Mouse (Mus musculus): ENCODE results near the gene Eddm3b. TPM values are rescaled to one million over a fixed set of nuclear protein-coding genes. Genes with fewer than 3 reads are reported as not detected.
A peak's percentile ranks its signal among the peaks of the same experiment; 100 is the strongest.
"Not testable (repeated sequence)": the region's sequence is repeated elsewhere in the genome, so short reads cannot be mapped to it uniquely, and the experiment has no call there.

Eddm3b gene
- polyA plus RNA-seq, 1 experiment from 2014 or later = not detected

DNA sequence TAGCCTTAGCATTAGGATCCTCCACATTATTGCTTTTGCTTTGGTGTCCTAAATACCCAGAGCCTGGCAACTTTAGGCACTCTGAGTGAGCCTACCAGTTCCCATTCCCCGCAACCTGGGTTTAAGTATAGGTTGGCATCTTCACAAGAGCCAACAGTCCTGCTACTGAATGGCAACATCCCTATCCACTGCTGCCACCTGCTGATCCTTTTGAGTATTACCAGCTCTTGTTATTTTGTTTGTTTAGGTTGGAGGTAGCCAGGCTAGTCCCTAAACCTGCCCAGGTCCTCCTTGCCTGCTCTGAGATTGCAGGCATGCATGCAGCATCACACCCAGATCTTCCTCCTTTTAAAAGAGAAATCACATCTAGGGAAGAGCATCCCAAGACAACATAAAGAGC is 15.9 kb upstream of the Eddm3b start:
- not testable (repeated sequence) for H3K4me2 ChIP-seq (replicated peaks; ENCODE audit: low read depth)

DNA sequence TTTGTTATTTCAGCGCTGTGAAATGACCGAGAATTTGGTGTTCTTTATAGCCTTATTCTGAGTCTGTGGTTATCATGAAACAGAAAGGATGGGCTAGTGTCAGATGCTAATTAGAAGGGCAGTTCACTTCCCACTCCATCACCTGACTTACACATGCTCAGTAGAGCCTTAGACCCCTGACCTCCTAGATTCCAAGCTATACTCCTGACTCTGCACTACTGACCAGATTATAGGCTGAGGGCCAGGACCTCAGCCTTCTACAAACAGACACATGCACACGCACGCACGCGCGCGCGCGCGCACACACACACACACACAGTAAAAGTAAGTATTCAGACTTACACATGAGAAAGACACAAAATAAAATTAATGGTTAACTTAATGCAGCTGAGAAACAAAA is 15.3 kb upstream of the Eddm3b start:
- H3K4me3 ChIP-seq (ENCODE audit: low read depth, low read length) = no peak overlapping the region
- ATAC-seq (ENCODE audit: low FRiP score, low TSS enrichment) (no peak), DNase-seq (ENCODE audit: low spot score) (no peak)
- no peak overlapping the region for H3K4me2 ChIP-seq (replicated peaks; ENCODE audit: low read depth)
- no peak overlapping the region for H3K27ac ChIP-seq (replicated peaks)
- 92% methylated on average over 11 of the region's 11 CpGs for WGBS
- H3K9me3 ChIP-seq (ENCODE audit: control insufficient read depth, low read length) = no peaks in the 10 kb centered on the region
- no peaks in the 10 kb centered on the region for H3K4me1 ChIP-seq (replicated peaks; ENCODE audit: control insufficient read depth, insufficient read depth)
- H3K27me3 ChIP-seq (ENCODE audit: control insufficient read depth, insufficient read depth, low read length) = no peaks in the 10 kb centered on the region
- H3K9ac ChIP-seq (ENCODE audit: low read length) = no peak overlapping the region
- TF ChIP-seq EP300 (optimal IDR thresholded peaks at IDR 0.05) (no peak), CTCF (IDR thresholded peaks at IDR 0.05; ENCODE audit: low read depth) (no peak)
- no peaks in the 10 kb centered on the region for H3K36me3 ChIP-seq (ENCODE audit: control insufficient read depth, insufficient read depth, low read length)

More for the DNA sequence above, 15.9 kb upstream of the Eddm3b start:
- WGBS = 5% methylated on average over 1 of the region's 1 CpGs
- peak; percentile 55 for DNase-seq (ENCODE audit: low spot score)
- H3K27me3 ChIP-seq (ENCODE audit: control insufficient read depth, insufficient read depth, low read length); H3K36me3 ChIP-seq (ENCODE audit: control insufficient read depth, insufficient read depth, low read length); H3K4me3 ChIP-seq (ENCODE audit: low read depth, low read length); H3K4me1 ChIP-seq (replicated peaks; ENCODE audit: control insufficient read depth, insufficient read depth); H3K9ac ChIP-seq (ENCODE audit: low read length); H3K9me3 ChIP-seq (ENCODE audit: control insufficient read depth, low read length); H3K27ac ChIP-seq (replicated peaks): not testable (repeated sequence)
- ATAC-seq (ENCODE audit: low FRiP score, low TSS enrichment) = peak; percentile 47
- peak; percentile 76 for TF ChIP-seq CTCF (IDR thresholded peaks at IDR 0.05; ENCODE audit: low read depth)

DNA sequence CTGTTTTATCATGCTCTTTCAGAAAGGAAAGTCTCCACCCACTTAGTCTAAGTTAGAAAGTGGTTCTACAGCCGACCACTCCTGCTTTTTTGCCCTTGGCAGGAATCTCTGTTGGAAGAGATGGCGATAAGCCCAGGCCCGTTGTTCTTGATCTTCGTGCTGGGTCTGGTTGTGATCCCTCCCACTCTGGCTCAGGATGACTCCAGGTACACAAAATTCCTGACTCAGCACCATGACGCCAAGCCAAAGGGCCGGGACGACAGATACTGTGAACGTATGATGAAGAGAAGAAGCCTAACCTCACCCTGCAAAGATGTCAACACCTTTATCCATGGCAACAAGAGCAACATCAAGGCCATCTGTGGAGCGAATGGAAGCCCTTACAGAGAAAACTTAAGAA is 12.9 kb upstream of the Eddm3b start:
- H3K4me2 ChIP-seq (replicated peaks; ENCODE audit: low read depth) = no peak overlapping the region
- no peak overlapping the region for H3K27ac ChIP-seq (replicated peaks)
- WGBS = 55% methylated on average over 9 of the region's 9 CpGs
- DNase-seq (ENCODE audit: low spot score) (no peak), ATAC-seq (ENCODE audit: low FRiP score, low TSS enrichment) (no peak)
- no peaks in the 10 kb centered on the region for H3K36me3 ChIP-seq (ENCODE audit: control insufficient read depth, insufficient read depth, low read length)
- no peak overlapping the region for H3K9ac ChIP-seq (ENCODE audit: low read length)
- no peaks in the 10 kb centered on the region for H3K4me1 ChIP-seq (replicated peaks; ENCODE audit: control insufficient read depth, insufficient read depth)
- no peaks in the 10 kb centered on the region for H3K9me3 ChIP-seq (ENCODE audit: control insufficient read depth, low read length)
- TF ChIP-seq EP300 (optimal IDR thresholded peaks at IDR 0.05) (no peak), CTCF (IDR thresholded peaks at IDR 0.05; ENCODE audit: low read depth) (no peak)
- no peaks in the 10 kb centered on the region for H3K27me3 ChIP-seq (ENCODE audit: control insufficient read depth, insufficient read depth, low read length)
- no peak overlapping the region for H3K4me3 ChIP-seq (ENCODE audit: low read depth, low read length)

DNA sequence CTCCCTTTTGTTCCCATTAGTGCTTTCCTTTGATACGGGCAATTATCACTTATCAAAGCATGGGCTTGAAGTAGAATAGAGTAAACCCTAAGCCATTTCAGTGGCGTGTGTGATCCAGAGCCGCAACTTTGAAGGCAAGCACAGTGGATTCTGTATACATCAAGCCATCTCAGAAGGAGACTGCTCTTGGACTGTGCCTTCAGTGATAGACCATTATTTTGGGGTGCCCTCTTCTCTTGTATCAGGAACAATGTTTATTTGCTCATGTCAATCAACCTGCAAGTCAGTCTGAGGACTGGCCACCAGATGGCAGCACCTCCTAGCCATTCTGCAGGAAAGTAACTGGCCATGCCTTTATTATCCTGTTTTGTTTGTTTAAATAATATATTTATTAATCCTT is 11.0 kb upstream of the Eddm3b start:
- Histone ChIP-seq H3K4me3 (ENCODE audit: low read depth, low read length) (no peak overlapping the region), H3K9me3 (ENCODE audit: control insufficient read depth, low read length) (no peaks in the 10 kb centered on the region), H3K27ac (replicated peaks) (no peak overlapping the region), H3K9ac (ENCODE audit: low read length) (no peak overlapping the region), H3K4me2 (replicated peaks; ENCODE audit: low read depth) (no peak overlapping the region), H3K36me3 (ENCODE audit: control insufficient read depth, insufficient read depth, low read length) (no peaks in the 10 kb centered on the region), H3K27me3 (ENCODE audit: control insufficient read depth, insufficient read depth, low read length) (no peaks in the 10 kb centered on the region), H3K4me1 (replicated peaks; ENCODE audit: control insufficient read depth, insufficient read depth) (no peaks in the 10 kb centered on the region)
- ATAC-seq (ENCODE audit: low FRiP score, low TSS enrichment) (no peak), DNase-seq (ENCODE audit: low spot score) (peak; percentile 75)
- 50% methylated on average over 3 of the region's 3 CpGs for WGBS
- TF ChIP-seq EP300 (optimal IDR thresholded peaks at IDR 0.05) (no peak), CTCF (IDR thresholded peaks at IDR 0.05; ENCODE audit: low read depth) (peak; percentile 88)

DNA sequence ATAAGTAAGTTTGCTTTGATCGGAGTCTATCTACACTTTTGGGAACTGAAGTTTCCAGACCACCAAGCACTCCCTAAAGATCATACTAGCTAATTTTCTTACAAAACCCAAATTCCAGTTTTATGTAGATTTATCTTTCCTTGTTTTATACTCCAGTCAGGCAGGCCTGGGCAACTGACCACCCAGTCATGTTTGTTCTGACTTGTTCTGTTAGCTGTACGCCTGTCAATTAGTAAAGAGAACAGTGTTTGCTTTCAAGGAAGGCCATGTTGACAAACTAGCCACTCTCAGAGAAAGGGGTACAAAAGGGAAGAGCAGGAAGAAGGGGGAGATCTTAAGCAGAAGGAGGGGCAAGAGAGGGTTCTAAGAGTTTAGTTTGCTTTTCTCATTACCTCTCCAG is 9.9 kb upstream of the Eddm3b start:
- no peak for DNase-seq (ENCODE audit: low spot score)
- no peaks in the 10 kb centered on the region for H3K36me3 ChIP-seq (ENCODE audit: control insufficient read depth, insufficient read depth, low read length)
- no peak overlapping the region for H3K4me3 ChIP-seq (ENCODE audit: low read depth, low read length)
- no peak overlapping the region for H3K4me2 ChIP-seq (replicated peaks; ENCODE audit: low read depth)
- no peaks in the 10 kb centered on the region for H3K27me3 ChIP-seq (ENCODE audit: control insufficient read depth, insufficient read depth, low read length)
- no peaks in the 10 kb centered on the region for H3K9me3 ChIP-seq (ENCODE audit: control insufficient read depth, low read length)
- H3K9ac ChIP-seq (ENCODE audit: low read length) = no peak overlapping the region
- H3K27ac ChIP-seq (replicated peaks) = no peak overlapping the region
- ATAC-seq (ENCODE audit: low FRiP score, low TSS enrichment) = no peak
- WGBS = 66% methylated on average over 2 of the region's 2 CpGs
- no peaks in the 10 kb centered on the region for H3K4me1 ChIP-seq (replicated peaks; ENCODE audit: control insufficient read depth, insufficient read depth)
- TF ChIP-seq EP300 (optimal IDR thresholded peaks at IDR 0.05) (no peak), CTCF (IDR thresholded peaks at IDR 0.05; ENCODE audit: low read depth) (no peak)

DNA sequence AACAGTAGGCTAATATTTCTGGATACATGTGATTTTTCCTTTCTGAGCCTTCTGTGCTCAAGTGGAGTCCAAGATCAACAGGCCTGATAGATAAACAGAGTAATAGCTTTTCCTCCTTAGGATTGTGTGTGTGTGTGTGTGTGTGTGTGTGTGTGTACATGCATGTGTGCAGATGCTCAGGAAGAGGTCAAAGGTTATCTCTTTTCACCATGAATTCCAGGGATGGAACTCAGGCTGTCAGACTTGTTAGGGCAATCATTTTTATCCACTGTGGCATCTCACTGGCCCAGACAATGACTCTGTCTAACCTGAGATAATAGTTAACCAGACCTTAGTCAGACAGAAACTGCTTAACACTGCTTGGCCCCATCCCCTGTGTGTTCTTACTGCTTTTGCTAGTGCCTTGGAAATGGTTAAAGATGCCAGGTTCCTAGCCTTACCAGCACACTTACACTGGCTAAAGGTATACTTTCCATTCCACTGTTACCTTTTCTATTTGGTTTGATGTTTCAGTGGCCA is 7.7 kb upstream of the Eddm3b start:
- H3K4me2 ChIP-seq (replicated peaks; ENCODE audit: low read depth) = no peak overlapping the region
- H3K36me3 ChIP-seq (ENCODE audit: control insufficient read depth, insufficient read depth, low read length) = no peaks in the 10 kb centered on the region
- TF ChIP-seq EP300 (optimal IDR thresholded peaks at IDR 0.05) (no peak), CTCF (IDR thresholded peaks at IDR 0.05; ENCODE audit: low read depth) (no peak)
- ATAC-seq (ENCODE audit: low FRiP score, low TSS enrichment) = no peak
- no peak overlapping the region for H3K27ac ChIP-seq (replicated peaks)
- no peak overlapping the region for H3K4me3 ChIP-seq (ENCODE audit: low read depth, low read length)
- no peaks in the 10 kb centered on the region for H3K9me3 ChIP-seq (ENCODE audit: control insufficient read depth, low read length)
- no peak overlapping the region for H3K9ac ChIP-seq (ENCODE audit: low read length)
- no peaks in the 10 kb centered on the region for H3K4me1 ChIP-seq (replicated peaks; ENCODE audit: control insufficient read depth, insufficient read depth)
- DNase-seq (ENCODE audit: low spot score) = no peak
- no peaks in the 10 kb centered on the region for H3K27me3 ChIP-seq (ENCODE audit: control insufficient read depth, insufficient read depth, low read length)
